Mouse (Mus musculus) liver, embryonic 14.5 days (tissue): Measurements from ENCODE around the gene Klc2.

Source experiments
- CTCF ChIP-seq: IDR thresholded peaks from 2 replicates; pipeline ENCODE4 v1.5.1; 2016; ENCODE audit warnings: antibody characterized with exemption, low read depth, control low read depth
- EP300 ChIP-seq: IDR thresholded peaks from 2 replicates; pipeline ENCODE4 v1.6.1; 2016; ENCODE audit warnings: antibody characterized with exemption, low read depth

- TF ChIP-seq EP300 (no peak), CTCF (no peak)
These were observed 33.4 kb upstream of the Klc2 start for GRCm38 (mm10) chr19:5151741-5152140.
